Mouse (Mus musculus) right cerebral cortex, postnatal 14 days (tissue): ENCODE results near the gene Dph2.

ENCODE experiments used
- DNase-seq: peaks from one replicate; pipeline ENCODE4 v3.0.0; 2022

Dph2 gene

DNA sequence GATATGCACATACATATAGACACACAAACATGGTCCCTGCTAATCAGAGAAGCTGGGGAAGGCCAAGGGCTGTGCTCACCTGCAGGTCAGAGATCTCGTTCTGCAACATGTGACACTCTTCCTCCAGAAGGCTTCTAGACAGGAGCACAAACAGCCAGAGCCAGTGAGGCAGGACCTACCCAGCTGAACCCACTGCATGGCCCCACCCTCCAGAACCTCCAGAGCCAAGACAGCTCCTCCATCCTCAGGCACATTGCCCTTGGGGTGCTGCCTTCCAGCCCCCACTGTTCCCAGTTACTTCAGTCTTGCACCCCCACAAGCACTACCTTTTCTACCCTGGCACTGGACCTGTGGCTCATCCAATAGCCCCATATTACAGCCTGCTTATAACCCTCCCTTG lies 21.4 kb downstream of the Dph2 start:
- DNase-seq: no peak

GRCm38 (mm10) chr4:117869317-117869716 lies 22.5 kb downstream of the Dph2 start:
- no peak for DNase-seq

GRCm38 (mm10) chr4:117867823-117868222 lies 24.0 kb downstream of the Dph2 start:
- DNase-seq: peak; percentile 65

- DNase-seq: no peak
Measured at GRCm38 (mm10) chr4:117867000-117867399, 24.8 kb downstream of the Dph2 start.

DNA sequence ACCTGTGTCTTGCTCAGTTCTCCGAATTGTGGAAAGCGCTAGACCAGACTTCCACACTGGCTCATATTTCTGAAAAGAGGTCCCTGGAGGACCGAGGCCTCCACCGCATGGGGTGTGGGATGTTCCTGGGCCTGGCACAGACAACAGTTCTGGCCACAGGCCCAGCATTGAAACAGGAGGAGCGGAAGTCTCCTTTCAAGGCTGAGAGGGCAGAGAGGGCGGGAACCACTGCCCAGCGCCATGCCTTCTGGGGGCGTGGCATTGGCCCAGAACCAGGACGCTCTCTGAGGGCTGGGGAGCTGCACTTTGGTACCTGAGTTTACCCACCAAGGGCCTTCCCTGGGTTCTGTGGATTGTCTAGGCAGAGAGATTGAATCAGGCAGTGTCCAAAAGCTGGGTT lies 25.7 kb downstream of the Dph2 start:
- no peak for DNase-seq

GRCm38 (mm10) chr4:117862823-117863222 lies 29.0 kb downstream of the Dph2 start:
- DNase-seq: peak; percentile 64

DNA sequence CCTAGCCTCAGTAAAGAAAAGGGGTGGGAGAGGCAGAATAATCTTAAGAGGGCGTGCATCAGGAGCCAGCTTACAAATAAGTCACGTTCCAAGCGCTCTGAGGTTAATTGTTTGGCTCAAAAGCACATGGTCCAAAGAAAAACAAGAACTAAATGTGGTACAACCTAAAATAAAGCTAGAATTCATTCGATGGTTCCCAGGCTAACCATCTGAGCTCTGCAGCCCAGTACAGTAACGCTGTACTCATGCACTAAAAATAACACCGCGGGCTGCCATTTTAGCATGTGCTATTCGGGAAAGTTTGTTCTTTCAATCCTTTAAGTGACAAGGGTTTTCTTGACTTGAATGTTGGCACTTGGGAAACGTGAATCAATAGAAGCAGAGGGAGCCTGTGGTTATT lies 31.3 kb downstream of the Dph2 start:
- DNase-seq: no peak

GRCm38 (mm10) chr4:117858794-117859193 lies 33.0 kb downstream of the Dph2 start:
- peak; percentile 71 for DNase-seq

DNA sequence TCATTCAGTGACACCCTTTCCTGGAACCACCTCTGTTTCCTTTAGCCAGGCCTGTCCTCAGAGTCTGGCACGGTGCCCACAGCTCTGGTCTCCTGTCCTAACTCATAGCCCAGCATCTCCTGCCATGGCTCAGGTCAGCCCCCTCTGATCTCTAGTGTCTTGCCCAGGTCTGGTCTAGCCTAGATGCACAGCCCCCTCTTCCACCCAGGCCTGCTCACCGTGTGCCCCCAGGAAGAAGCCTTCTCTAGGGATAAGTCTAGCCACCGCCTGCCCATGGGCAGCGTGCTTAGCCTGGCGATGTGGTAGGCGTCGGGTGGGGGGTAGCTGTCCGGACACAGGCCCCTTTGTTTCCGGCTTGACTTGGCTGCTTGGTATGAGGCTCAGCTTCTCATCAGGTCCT lies 36.7 kb downstream of the Dph2 start:
- DNase-seq: peak; percentile 60

- no peak for DNase-seq
Measured at GRCm38 (mm10) chr4:117852152-117852868, 39.5 kb downstream of the Dph2 start.

DNA sequence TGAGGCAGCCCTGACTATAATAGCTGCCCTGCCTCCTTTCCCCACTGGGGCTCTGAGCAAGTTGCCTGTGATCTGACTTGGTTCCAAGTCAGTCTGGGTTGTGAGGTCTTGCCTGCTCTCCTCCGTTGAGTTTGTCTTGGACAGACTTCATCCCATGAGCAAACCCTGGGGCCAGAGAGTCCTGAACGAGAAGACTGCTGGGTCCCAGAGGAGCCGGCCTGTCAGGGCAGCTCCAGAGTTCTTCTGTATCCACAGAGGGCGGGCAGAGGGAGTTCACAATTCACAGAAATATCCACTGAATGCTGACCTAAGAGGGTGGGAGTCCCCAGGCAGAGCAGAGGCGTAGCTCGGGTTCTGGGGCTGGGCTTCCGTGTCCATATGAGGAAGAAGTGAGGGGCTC lies 41.0 kb downstream of the Dph2 start:
- DNase-seq: no peak

GRCm38 (mm10) chr4:117850176-117850575 lies 41.7 kb downstream of the Dph2 start:
- no peak for DNase-seq

DNA sequence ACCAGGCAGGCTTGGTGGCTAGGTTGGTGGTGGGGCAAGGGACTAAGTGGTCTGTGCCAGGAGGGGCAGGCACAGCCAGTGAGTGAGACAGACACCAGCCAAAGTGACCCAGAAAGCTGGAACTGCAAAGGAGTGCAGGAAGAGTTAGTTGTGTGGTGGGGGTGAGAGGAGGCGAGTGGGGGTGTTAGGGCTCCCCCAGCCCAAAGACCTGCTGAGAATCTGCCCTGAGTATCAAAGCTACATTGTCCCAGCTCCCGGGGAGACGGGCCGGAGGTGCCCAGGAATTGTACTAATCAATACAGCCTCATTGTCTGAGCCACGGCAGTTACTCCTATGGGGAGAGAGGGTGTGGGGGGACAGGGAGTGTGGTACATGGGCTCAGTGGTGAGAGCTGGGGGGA lies 42.3 kb downstream of the Dph2 start:
- DNase-seq: no peak

- DNase-seq: no peak
Measured at GRCm38 (mm10) chr4:117849063-117849462, 42.8 kb downstream of the Dph2 start.

GRCm38 (mm10) chr4:117847011-117847410 lies 44.8 kb downstream of the Dph2 start:
- peak; percentile 31 for DNase-seq

DNA sequence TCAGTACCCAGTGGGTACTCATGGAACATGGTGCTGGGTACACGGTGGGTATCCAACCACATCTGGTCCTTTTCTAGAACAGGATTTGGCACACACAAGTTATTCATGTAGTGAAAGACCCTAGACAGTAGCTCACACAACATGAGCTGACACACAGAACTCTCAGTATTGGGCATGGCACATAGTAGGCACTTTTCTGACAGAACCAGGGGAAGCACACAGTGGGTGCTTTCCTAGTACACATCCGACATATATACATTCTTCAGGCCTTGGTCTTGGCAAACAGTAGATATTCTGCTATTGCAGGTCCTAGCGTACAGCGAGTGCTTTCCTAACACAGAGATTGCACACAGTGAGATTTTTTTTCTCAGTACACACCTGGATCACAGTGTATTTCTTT lies 45.6 kb downstream of the Dph2 start:
- no peak for DNase-seq

DNA sequence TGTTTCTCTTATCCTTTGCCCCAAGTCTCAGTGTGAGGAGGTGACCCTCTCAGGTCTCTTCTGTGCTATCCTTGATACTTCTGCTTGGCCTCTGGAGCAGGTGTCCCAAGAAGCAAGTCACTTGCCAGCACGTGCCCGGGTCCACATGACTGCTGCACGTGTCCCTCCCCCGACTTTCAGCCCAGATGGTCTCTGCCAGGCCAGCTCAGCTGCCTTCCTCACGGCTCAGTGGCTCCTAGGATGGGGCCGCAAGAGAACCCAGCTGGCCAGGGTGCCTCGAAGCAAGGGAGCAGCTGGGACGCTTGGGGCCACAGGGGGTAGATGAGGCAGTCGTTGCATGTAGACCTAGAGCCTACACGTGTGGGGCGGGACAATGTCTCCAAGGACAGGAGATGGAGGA lies 46.5 kb downstream of the Dph2 start:
- DNase-seq: no peak

DNA sequence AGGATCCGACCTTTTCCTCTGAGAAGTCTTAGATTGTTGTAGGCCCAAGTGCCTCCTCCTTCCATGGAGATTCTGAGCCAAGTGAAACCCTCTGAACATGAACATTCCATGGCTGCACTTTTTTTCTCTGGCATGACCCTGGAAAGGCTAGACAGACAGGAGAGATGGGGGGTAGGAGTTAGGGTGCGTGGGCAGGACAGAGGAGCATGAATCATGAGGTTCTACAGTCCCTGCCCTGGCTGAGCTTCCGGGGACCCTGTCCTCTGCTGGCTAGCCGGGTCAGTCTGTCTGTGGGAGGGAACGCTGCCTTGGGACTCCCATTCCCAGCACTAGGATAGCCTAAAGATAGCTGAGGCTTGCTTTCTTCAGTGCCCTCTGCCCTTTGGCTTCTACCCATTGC lies 47.4 kb downstream of the Dph2 start:
- DNase-seq: no peak

- no peak for DNase-seq
Measured at GRCm38 (mm10) chr4:117843101-117843500, 48.7 kb downstream of the Dph2 start.

GRCm38 (mm10) chr4:117841566-117841965 lies 50.3 kb downstream of the Dph2 start:
- DNase-seq: no peak

- no peak for DNase-seq
Measured at GRCm38 (mm10) chr4:117840821-117841220, 51.0 kb downstream of the Dph2 start.

DNA sequence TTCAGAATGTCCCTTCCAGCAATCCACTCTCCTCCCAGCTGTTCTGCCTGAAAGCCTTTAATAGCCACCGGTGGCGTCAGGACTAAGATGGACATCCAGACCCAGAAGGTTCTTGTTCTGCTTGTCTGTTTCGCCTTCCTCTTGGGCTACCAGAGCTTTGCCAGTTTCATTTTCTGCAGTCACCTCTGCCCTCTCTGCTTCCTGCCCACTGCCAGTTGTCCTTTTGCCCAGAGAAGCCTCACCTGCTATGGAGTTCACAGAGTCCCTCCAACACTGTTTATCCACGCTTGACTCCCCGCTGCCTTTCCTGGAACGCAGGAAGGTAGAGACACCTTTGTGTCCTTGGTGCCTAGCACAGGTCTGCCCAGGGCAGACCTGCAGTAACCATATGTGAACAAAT lies 52.5 kb downstream of the Dph2 start:
- no peak for DNase-seq
